In genomic region chr15:77482140-77482794, GRCm38 (mm10) we compare ENCODE assay signal across 17 mouse cellular contexts. TPM values are rescaled to one million over a fixed set of nuclear protein-coding genes. Genes with fewer than 3 reads are reported as not detected.
"Had no signal": no experiment of that assay in that cellular context is flagged by ENCODE, and none has a peak within 500 bp of the region (broad histone marks: within the 10 kb centered on the region; RNA-seq: fewer than 3 reads in every experiment).

No protein-coding gene starts in this region.

- DNase-seq: left cerebral cortex, postnatal 4 days; lung, adult 18-20 months; right cerebral cortex, postnatal 25 days; thymus, adult 2 months; thymus, postnatal 36 days had no signal

- H3K4me3 ChIP-seq: layer of hippocampus, adult 2 months; limb, embryonic 13.5 days; midbrain, embryonic 12.5 days; neural tube, embryonic 13.5 days had no signal

- H3K4me2 ChIP-seq: limb, embryonic 13.5 days; midbrain, embryonic 12.5 days; neural tube, embryonic 13.5 days had no signal

- H3K27me3 ChIP-seq: limb, embryonic 13.5 days; midbrain, embryonic 12.5 days; neural tube, embryonic 13.5 days had no signal

- H3K27ac ChIP-seq: layer of hippocampus, adult 2 months; limb, embryonic 13.5 days; liver, embryonic 14.5 days; midbrain, embryonic 12.5 days; neural tube, embryonic 13.5 days had no signal

- H3K36me3 ChIP-seq: limb, embryonic 13.5 days; midbrain, embryonic 12.5 days; neural tube, embryonic 13.5 days had no signal

- ATAC-seq: midbrain, embryonic 16.5 days had no signal

- H3K9ac ChIP-seq: limb, embryonic 13.5 days; liver, embryonic 14.5 days; midbrain, embryonic 12.5 days; neural tube, embryonic 13.5 days had no signal

- H3K9me3 ChIP-seq: limb, embryonic 13.5 days; midbrain, embryonic 12.5 days; neural tube, embryonic 13.5 days had no signal

- H3K4me1 ChIP-seq: limb, embryonic 13.5 days; midbrain, embryonic 12.5 days; neural tube, embryonic 13.5 days had no signal

RNA-seq across cellular contexts. Expression of gene Apol10a, which starts 5.4 kb away (rescaled TPM):
- total RNA-seq: layer of hippocampus, adult 2 months; layer of hippocampus, postnatal 14 days; left cerebral cortex, adult 18-20 months; left cerebral cortex, postnatal 10 days; left cerebral cortex, postnatal 4 days; liver, adult 2 months; megakaryocyte-erythroid progenitor cell, adult 5-6 weeks had no signal
- polyA plus RNA-seq: limb, embryonic 13.5 days; lung, embryonic 16.5 days; midbrain, embryonic 12.5 days; midbrain, embryonic 16.5 days; neural tube, embryonic 13.5 days; thymus, adult 2 months had no signal

RNA-seq across cellular contexts. Expression of gene Apol11a, which starts 25.8 kb away (rescaled TPM):
- total RNA-seq: layer of hippocampus, adult 2 months; layer of hippocampus, postnatal 14 days; left cerebral cortex, adult 18-20 months; left cerebral cortex, postnatal 10 days; left cerebral cortex, postnatal 4 days; liver, adult 2 months; megakaryocyte-erythroid progenitor cell, adult 5-6 weeks had no signal
- polyA plus RNA-seq: limb, embryonic 13.5 days; liver, adult 2 months; lung, embryonic 16.5 days; midbrain, embryonic 12.5 days; midbrain, embryonic 16.5 days; neural tube, embryonic 13.5 days had no signal

RNA-seq across cellular contexts. Expression of gene Apol7b, which starts 35.0 kb away (rescaled TPM):
- total RNA-seq: layer of hippocampus, adult 2 months; layer of hippocampus, postnatal 14 days; left cerebral cortex, postnatal 4 days; liver, adult 2 months had no signal
- polyA plus RNA-seq: liver, adult 2 months; liver, embryonic 14.5 days; lung, embryonic 16.5 days; midbrain, embryonic 12.5 days; midbrain, embryonic 16.5 days; neural tube, embryonic 13.5 days had no signal

RNA-seq across cellular contexts. Expression of gene Apol7c, which starts 50.8 kb away (rescaled TPM):
- total RNA-seq: layer of hippocampus, adult 2 months; layer of hippocampus, postnatal 14 days; left cerebral cortex, adult 18-20 months; left cerebral cortex, postnatal 10 days; left cerebral cortex, postnatal 4 days; liver, adult 2 months; megakaryocyte-erythroid progenitor cell, adult 5-6 weeks had no signal
- polyA plus RNA-seq: limb, embryonic 13.5 days; lung, embryonic 16.5 days; midbrain, embryonic 12.5 days; midbrain, embryonic 16.5 days; neural tube, embryonic 13.5 days had no signal
